Mouse (Mus musculus) lung, adult 2 months (tissue): ENCODE measurements around the gene Mrps7.
A peak's percentile ranks its signal among the peaks of the same experiment; 100 is the strongest.

Source experiments
- CTCF ChIP-seq: fragments of 200-500 bp; IDR thresholded peaks from 2 replicates; pipeline ENCODE4 v1.5.1; 2011; ENCODE audit warnings: mild to moderate bottlenecking, low read length, control low read depth; ENCODE audit not compliant: insufficient read depth
- POLR2A ChIP-seq: fragments of 200-500 bp; IDR thresholded peaks from 2 replicates; pipeline ENCODE4 v1.6.1; 2011; ENCODE audit warnings: low read depth, mild to moderate bottlenecking, control low read depth, low read length, borderline replicate concordance; ENCODE audit errors: extremely low read depth

DNA sequence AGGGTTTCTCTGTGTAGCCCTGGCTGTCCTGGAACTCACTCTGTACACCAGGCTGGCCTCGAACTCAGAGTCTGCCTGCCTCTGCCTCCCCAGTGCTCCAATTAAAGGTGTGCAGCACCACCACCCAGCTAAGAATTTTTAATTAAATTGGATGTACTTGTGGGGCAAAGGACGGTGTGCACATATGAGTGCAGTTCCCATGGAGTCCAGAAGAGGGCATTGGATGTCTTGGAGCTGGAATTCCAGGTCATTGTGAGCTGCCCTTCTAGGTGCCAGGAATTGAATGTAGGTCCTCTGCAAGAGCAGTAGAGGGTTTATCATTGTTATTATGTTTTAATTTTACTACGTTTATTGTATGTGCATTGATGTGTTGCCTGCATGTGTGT, 27.8 kb downstream of the Mrps7 start:
- TF ChIP-seq POLR2A (no peak), CTCF (peak; percentile 64)
